Mouse (Mus musculus) forebrain, embryonic 12.5 days (tissue): ENCODE results near the gene Eef1akmt3. TPM values are rescaled to one million over a fixed set of nuclear protein-coding genes. Genes with fewer than 3 reads are reported as not detected.

Source experiments
- ATAC-seq: fragments of 200-750 bp; cut with Nextera tagmentation; 2 replicates; pipeline ENCODE4 v1.8.0; 2017; ENCODE audit warnings: moderate TSS enrichment; ENCODE audit not compliant: low FRiP score
- H3K27ac ChIP-seq: fragments of 300-500 bp; sonication (generic); 2 replicates; pipeline ENCODE4 v1.5.1; 2016; ENCODE audit warnings: mild to moderate bottlenecking
- H3K27me3 ChIP-seq: fragments of 300-500 bp; sonication (generic); 2 replicates; pipeline ENCODE4 v1.6.1; 2016; ENCODE audit warnings: mild to moderate bottlenecking
- H3K36me3 ChIP-seq: fragments of 300-500 bp; sonication (generic); replicated peaks from 2 replicates; pipeline ENCODE4 v1.6.1; 2016; ENCODE audit warnings: mild to moderate bottlenecking
- H3K4me1 ChIP-seq: fragments of 300-500 bp; sonication (generic); 2 replicates; pipeline ENCODE4 v1.6.1; 2016
- H3K4me2 ChIP-seq: fragments of 300-500 bp; sonication (generic); 2 replicates; pipeline ENCODE4 v1.6.1; 2016; ENCODE audit warnings: mild to moderate bottlenecking, moderate library complexity
- H3K4me3 ChIP-seq: fragments of 300-500 bp; sonication (generic); replicated peaks from 2 replicates; pipeline ENCODE4 v1.5.1; 2016; ENCODE audit warnings: mild to moderate bottlenecking
- H3K9ac ChIP-seq: fragments of 300-500 bp; sonication (generic); 2 replicates; pipeline ENCODE4 v1.6.1; 2016; ENCODE audit warnings: mild to moderate bottlenecking
- H3K9me3 ChIP-seq: fragments of 300-500 bp; sonication (generic); 2 replicates; pipeline ENCODE4 v1.6.1; 2016
- WGBS: fragments of 180-500 bp; shearing (Covaris S2); methylation state at CpG from one replicate; pipeline ENCODE4 v1.1.7; 2016; 5-methylcytosine and 5-hydroxymethylcytosine counted together
- polyA plus RNA-seq: library from polyadenylated mRNA; unstranded; fragments of >200 nt; fragmentation: Nextera tagmentation; extraction: Ambion mirVana; gene quantifications from 2 replicates; pipeline ENCODE4 v1.2.1, GENCODE M21; 2016

The Eef1akmt3 gene
- polyA plus RNA-seq, 1 experiment from 2014 or later, result 0.20 TPM

DNA sequence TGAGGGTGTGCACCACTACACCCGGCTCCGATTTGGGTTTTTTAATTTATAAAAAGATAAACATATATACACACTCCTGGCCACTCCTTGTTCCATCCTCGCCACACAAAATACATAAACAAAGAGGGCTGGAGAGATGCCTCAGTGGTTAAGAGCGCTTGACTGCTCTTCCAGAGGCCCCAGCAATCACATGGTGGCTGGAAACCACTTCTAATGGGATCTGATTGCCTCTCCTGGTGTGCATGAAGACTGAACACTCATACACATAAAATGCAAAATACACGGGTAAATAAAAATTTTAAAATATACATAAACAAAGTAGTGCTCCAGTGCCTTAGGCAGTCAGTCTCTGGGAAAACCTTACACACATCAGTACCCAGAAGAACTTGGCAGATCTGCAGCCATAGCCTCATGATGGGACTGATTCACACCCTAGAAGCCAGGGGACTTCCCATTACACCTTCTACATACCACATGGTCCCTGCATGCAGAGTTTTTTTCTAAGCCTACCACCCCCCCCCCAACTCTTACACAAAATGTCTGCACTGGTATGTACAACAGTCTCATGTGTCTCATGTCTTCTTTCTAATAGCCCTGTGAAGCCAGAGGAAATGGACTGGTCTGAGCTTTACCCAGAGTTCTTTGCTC lies 1.3 kb upstream of the Eef1akmt3 start:
- ATAC-seq, result no peak
- peaks cover 18% of the 10 kb centered on the region for H3K4me1 ChIP-seq
- H3K4me2 ChIP-seq, result peak overlapping the region; percentile 99
- peak overlapping the region; percentile 82 for H3K4me3 ChIP-seq
- peaks cover 22% of the 10 kb centered on the region for H3K27me3 ChIP-seq
- peaks cover 10% of the 10 kb centered on the region for H3K36me3 ChIP-seq
- H3K9me3 ChIP-seq, result no peaks in the 10 kb centered on the region
- no peak overlapping the region for H3K27ac ChIP-seq
- 16% methylated on average over 5 of the region's 5 CpGs for WGBS
- H3K9ac ChIP-seq, result peak overlapping the region; percentile 71; the same call in 1 of the 2 replicates

- peak overlapping the region; percentile 71 for H3K9ac ChIP-seq
- peak overlapping the region; percentile 82 for H3K4me3 ChIP-seq
- no peaks in the 10 kb centered on the region for H3K9me3 ChIP-seq
- H3K4me1 ChIP-seq, result peaks cover 18% of the 10 kb centered on the region
- peaks cover 19% of the 10 kb centered on the region for H3K27me3 ChIP-seq
- peaks cover 10% of the 10 kb centered on the region for H3K36me3 ChIP-seq
- WGBS, result under 1% methylated on average over 44 of the region's 44 CpGs
- peak overlapping the region; percentile 99 for H3K4me2 ChIP-seq
- no peak overlapping the region for H3K27ac ChIP-seq
- peak; percentile 91 for ATAC-seq
Observed at GRCm38 (mm10) chr10:127041774-127042338, 543 bp upstream of the Eef1akmt3 start.

DNA sequence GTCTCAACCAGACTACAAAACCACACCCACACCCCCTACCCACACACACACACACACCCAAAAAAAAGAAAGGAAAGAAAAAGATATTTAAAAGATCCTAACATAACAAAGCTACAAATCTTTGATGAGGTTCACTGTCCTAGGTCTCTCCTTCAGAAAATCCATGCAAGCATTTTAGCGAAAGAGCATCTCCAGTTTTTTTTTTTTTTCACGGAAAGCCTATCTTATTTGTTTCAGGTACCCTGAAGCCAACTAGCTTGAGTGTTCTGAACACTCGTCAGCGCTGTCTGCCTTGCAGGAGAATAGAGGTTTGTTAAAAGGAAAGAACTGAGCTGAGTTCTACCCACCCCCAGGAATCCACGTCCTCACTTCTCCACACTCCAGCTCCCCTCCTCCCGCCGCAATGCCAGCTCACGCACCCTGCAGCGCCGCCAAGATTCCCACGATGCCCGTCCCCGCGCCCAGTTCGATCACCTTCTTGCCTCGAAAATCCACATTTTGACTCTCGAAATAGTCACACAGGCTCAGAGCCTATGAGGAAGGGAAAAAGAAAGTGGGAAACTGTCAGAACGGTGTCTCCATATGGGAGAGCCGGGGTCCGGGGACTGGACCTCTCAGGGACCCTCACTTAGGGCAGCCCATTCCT lies 621 bp downstream of the Eef1akmt3 start:
- H3K9me3 ChIP-seq, result no peaks in the 10 kb centered on the region
- under 1% methylated on average over 20 of the region's 20 CpGs for WGBS

GRCm38 (mm10) chr10:127037641-127038040 lies 3.7 kb downstream of the Eef1akmt3 start:
- H3K9me3 ChIP-seq, result no peaks in the 10 kb centered on the region
- H3K9ac ChIP-seq, result no peak overlapping the region; the same call in 1 of the 2 replicates
- no peak overlapping the region for H3K4me3 ChIP-seq
- peaks cover 19% of the 10 kb centered on the region for H3K27me3 ChIP-seq
- H3K4me1 ChIP-seq, result peaks cover 11% of the 10 kb centered on the region
- H3K27ac ChIP-seq, result no peak overlapping the region
- H3K36me3 ChIP-seq, result no peaks in the 10 kb centered on the region
- H3K4me2 ChIP-seq, result no peak overlapping the region
- 78% methylated on average over 12 of the region's 12 CpGs for WGBS
- no peak for ATAC-seq

More for the DNA sequence above, 621 bp downstream of the Eef1akmt3 start:
- Histone ChIP-seq H3K4me1 (peaks cover 18% of the 10 kb centered on the region), H3K27me3 (peaks cover 19% of the 10 kb centered on the region), H3K27ac (no peak overlapping the region), H3K4me3 (peak overlapping the region; percentile 82), H3K9ac (peak overlapping the region; percentile 71), H3K4me2 (peak overlapping the region; percentile 99), H3K36me3 (peaks cover 10% of the 10 kb centered on the region)
- ATAC-seq, result no peak

GRCm38 (mm10) chr10:127036273-127036672 lies 5.0 kb downstream of the Eef1akmt3 start:
- ATAC-seq, result no peak
- Histone ChIP-seq H3K36me3 (no peaks in the 10 kb centered on the region), H3K27me3 (peaks cover 19% of the 10 kb centered on the region), H3K4me1 (peaks cover 6% of the 10 kb centered on the region), H3K4me2 (no peak overlapping the region), H3K4me3 (no peak overlapping the region), H3K9ac (no peak overlapping the region), H3K9me3 (no peaks in the 10 kb centered on the region), H3K27ac (no peak overlapping the region)
- WGBS, result 89% methylated on average over 12 of the region's 12 CpGs

GRCm38 (mm10) chr10:127033301-127033741 lies 8.0 kb downstream of the Eef1akmt3 start:
- Histone ChIP-seq H3K27me3 (no peaks in the 10 kb centered on the region), H3K9ac (no peak overlapping the region), H3K9me3 (no peaks in the 10 kb centered on the region), H3K4me1 (peaks cover 11% of the 10 kb centered on the region), H3K36me3 (peaks cover 6% of the 10 kb centered on the region), H3K4me3 (no peak overlapping the region), H3K4me2 (no peak overlapping the region), H3K27ac (no peak overlapping the region)
- ATAC-seq, result no peak
- WGBS, result 85% methylated on average over 8 of the region's 8 CpGs

GRCm38 (mm10) chr10:127030336-127031296 lies 10.7 kb downstream of the Eef1akmt3 start, which contains the start of gene Tsfm:
Gene Tsfm (minus strand): TSS chr10:127030840.
- Histone ChIP-seq H3K27me3 (no peaks in the 10 kb centered on the region), H3K27ac (peak within 1 kb of the TSS; percentile 76), H3K9ac (peak within 1 kb of the TSS; percentile 87), H3K4me1 (peaks cover 11% of the 10 kb centered on the region), H3K9me3 (no peaks in the 10 kb centered on the region), H3K36me3 (peaks cover 33% of the 10 kb centered on the region), H3K4me2 (peak within 1 kb of the TSS; percentile 87), H3K4me3 (peak within 1 kb of the TSS; percentile 83)
- WGBS, result 6% methylated on average over 56 of the region's 56 CpGs
- ATAC-seq, result peak; percentile 92

- H3K9ac ChIP-seq, result no peak overlapping the region
- 84% methylated on average over 16 of the region's 16 CpGs for WGBS
- H3K27ac ChIP-seq, result no peak overlapping the region
- no peaks in the 10 kb centered on the region for H3K9me3 ChIP-seq
- no peak overlapping the region for H3K4me2 ChIP-seq
- peaks cover 9% of the 10 kb centered on the region; the same call in 1 of the 2 replicates for H3K4me1 ChIP-seq
- H3K27me3 ChIP-seq, result no peaks in the 10 kb centered on the region
- ATAC-seq, result no peak
- H3K36me3 ChIP-seq, result peaks cover 21% of the 10 kb centered on the region
- H3K4me3 ChIP-seq, result no peak overlapping the region
Observed at GRCm38 (mm10) chr10:127018422-127018821, 22.9 kb downstream of the Eef1akmt3 start.

DNA sequence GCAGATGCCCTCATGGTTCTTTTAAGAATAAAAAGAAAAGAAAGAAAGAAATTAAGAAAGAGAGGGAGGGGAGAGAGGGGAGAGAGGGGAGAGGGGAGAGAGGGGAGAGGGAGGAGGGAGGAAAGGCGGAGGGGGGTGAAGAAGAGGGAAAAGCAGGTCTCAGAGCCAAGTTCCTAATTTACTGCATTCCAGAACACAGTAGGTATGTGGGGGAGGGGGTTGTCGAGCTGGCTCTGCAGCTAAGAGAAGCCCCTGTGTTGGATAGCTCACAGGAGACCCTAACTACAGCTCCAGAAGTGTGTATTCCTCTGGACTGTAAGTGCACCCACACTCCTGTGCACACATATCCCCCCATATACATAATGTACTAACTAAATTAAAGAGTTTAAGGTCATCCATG lies 24.2 kb downstream of the Eef1akmt3 start:
- no peak overlapping the region for H3K4me3 ChIP-seq
- no peaks in the 10 kb centered on the region for H3K9me3 ChIP-seq
- H3K4me1 ChIP-seq, result peaks cover 9% of the 10 kb centered on the region; the same call in 1 of the 2 replicates
- no peaks in the 10 kb centered on the region for H3K27me3 ChIP-seq
- peaks cover 9% of the 10 kb centered on the region for H3K36me3 ChIP-seq
- no peak overlapping the region for H3K9ac ChIP-seq
- H3K4me2 ChIP-seq, result no peak overlapping the region
- WGBS, result 26% methylated on average over 2 of the region's 2 CpGs
- no peak overlapping the region for H3K27ac ChIP-seq
- ATAC-seq, result no peak

- no peak for ATAC-seq
- Histone ChIP-seq H3K4me3 (no peak overlapping the region), H3K36me3 (peaks cover 4% of the 10 kb centered on the region; the same call in 1 of the 2 replicates), H3K4me1 (peaks cover 9% of the 10 kb centered on the region; the same call in 1 of the 2 replicates), H3K9ac (no peak overlapping the region), H3K27ac (no peak overlapping the region), H3K4me2 (no peak overlapping the region), H3K9me3 (no peaks in the 10 kb centered on the region), H3K27me3 (no peaks in the 10 kb centered on the region)
- 66% methylated on average over 5 of the region's 5 CpGs for WGBS
Observed at GRCm38 (mm10) chr10:127016488-127016887, 24.8 kb downstream of the Eef1akmt3 start.

GRCm38 (mm10) chr10:127003806-127004205 lies 37.5 kb downstream of the Eef1akmt3 start:
- 75% methylated on average over 7 of the region's 7 CpGs for WGBS
- no peak overlapping the region for H3K4me2 ChIP-seq
- no peaks in the 10 kb centered on the region for H3K27me3 ChIP-seq
- no peak for ATAC-seq
- H3K9me3 ChIP-seq, result no peaks in the 10 kb centered on the region
- no peaks in the 10 kb centered on the region for H3K4me1 ChIP-seq
- H3K36me3 ChIP-seq, result peaks cover 21% of the 10 kb centered on the region
- H3K27ac ChIP-seq, result no peak overlapping the region
- H3K9ac ChIP-seq, result no peak overlapping the region
- H3K4me3 ChIP-seq, result no peak overlapping the region
